In genomic region chr3:114635362-114635761, GRCm38 (mm10) we compare ENCODE assay signal across 14 mouse cellular contexts.
"Had no signal": no experiment of that assay in that cellular context is flagged by ENCODE, and none has a peak within 500 bp of the region (broad histone marks: within the 10 kb centered on the region; RNA-seq: fewer than 3 reads in every experiment).

No protein-coding gene starts in this region.

- H3K27me3 ChIP-seq: liver, embryonic 13.5 days; midbrain, embryonic 12.5 days; midbrain, embryonic 15.5 days had no signal

- ATAC-seq: intestine, embryonic 16.5 days; midbrain, embryonic 15.5 days had no signal

- H3K9me3 ChIP-seq: liver, embryonic 13.5 days; midbrain, embryonic 12.5 days; midbrain, embryonic 15.5 days had no signal

- H3K4me1 ChIP-seq: liver, embryonic 13.5 days; midbrain, embryonic 12.5 days; midbrain, embryonic 15.5 days had no signal

- H3K4me3 ChIP-seq: layer of hippocampus, adult 2 months; left cerebral cortex, adult 2 months; liver, embryonic 13.5 days; midbrain, embryonic 12.5 days; midbrain, embryonic 15.5 days had no signal

- H3K4me2 ChIP-seq: liver, embryonic 13.5 days; midbrain, embryonic 12.5 days; midbrain, embryonic 15.5 days had no signal

- DNase-seq: kidney, adult 18-20 months; kidney, postnatal 25 days; liver, embryonic 13.5 days; lung, adult 2 months; lung, postnatal 14 days; lung, postnatal 4 days; thymus, postnatal 25 days had no signal

- H3K36me3 ChIP-seq: liver, embryonic 13.5 days; midbrain, embryonic 12.5 days; midbrain, embryonic 15.5 days had no signal

- H3K9ac ChIP-seq: liver, embryonic 13.5 days; midbrain, embryonic 12.5 days; midbrain, embryonic 15.5 days had no signal

- H3K27ac ChIP-seq: kidney, postnatal 0 days; layer of hippocampus, adult 2 months; left cerebral cortex, adult 2 months; liver, embryonic 13.5 days; midbrain, embryonic 12.5 days; midbrain, embryonic 15.5 days; stomach, postnatal 0 days had no signal
